Mouse (Mus musculus) stomach, adult 2 months (tissue): ENCODE results near the gene Defa36. TPM values are rescaled to one million over a fixed set of nuclear protein-coding genes. Genes with fewer than 3 reads are reported as not detected.

Source experiments
- polyA plus RNA-seq: library from polyadenylated mRNA; depleted of rRNA; stranded (reverse); fragments of >200 nt; gene quantifications from 2 replicates; pipeline ENCODE4 v1.2.3, GENCODE M21; 2012; rRNA removed

Defa36 gene
- not detected in 2 replicates for polyA plus RNA-seq

DNA sequence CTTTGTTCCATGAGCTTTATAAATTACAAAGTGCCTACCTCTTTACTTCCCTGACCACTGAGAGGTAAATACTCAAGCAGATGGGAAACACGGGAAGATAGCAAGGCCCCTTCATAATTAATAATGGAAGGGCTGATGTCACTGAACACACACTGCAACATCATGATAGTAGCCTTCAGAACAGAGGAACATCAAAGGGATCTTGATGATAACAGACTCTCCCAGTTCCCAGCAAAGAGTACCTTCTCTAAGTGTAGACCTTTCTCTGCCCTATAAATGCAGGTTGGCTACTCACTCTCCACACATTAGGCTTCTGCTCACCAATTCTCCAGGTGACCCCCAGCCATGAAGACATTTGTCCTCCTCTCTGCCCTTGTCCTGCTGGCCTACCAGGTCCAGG is at the start of gene Defa36:
Gene Defa36, plus strand, starts transcription at position 301 of the 400 bp plus-strand sequence.

DNA sequence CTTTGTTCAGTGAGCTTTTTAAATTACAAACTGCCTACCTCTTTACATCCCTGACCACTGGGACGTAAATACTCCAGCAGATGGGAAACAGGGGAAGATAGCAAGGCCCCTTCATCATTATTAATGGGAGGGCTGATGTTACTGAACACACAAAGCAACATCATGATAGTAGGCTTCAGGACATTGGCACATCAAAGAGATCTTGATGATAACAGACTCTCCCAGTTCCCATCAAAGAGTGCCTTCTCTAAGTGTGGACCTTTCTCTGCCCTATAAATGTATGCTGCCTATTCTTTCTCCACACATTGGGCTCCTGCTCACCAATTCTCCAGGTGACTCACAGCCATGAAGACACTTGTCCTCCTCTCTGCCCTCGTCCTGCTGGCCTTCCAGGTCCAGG is 49.0 kb upstream of the Defa36 start, which contains the start of gene Defa2:
Gene Defa2, plus strand, starts transcription at position 301 of the 400 bp plus-strand sequence.

DNA sequence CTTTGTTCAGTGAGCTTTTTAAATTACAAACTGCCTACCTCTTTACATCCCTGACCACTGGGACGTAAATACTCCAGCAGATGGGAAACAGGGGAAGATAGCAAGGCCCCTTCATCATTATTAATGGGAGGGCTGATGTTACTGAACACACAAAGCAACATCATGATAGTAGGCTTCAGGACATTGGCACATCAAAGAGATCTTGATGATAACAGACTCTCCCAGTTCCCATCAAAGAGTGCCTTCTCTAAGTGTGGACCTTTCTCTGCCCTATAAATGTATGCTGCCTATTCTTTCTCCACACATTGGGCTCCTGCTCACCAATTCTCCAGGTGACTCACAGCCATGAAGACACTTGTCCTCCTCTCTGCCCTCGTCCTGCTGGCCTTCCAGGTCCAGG is 35.7 kb upstream of the Defa36 start, which contains the start of gene Defa33:
Gene Defa33, plus strand, starts transcription at position 301 of the 400 bp plus-strand sequence.

DNA sequence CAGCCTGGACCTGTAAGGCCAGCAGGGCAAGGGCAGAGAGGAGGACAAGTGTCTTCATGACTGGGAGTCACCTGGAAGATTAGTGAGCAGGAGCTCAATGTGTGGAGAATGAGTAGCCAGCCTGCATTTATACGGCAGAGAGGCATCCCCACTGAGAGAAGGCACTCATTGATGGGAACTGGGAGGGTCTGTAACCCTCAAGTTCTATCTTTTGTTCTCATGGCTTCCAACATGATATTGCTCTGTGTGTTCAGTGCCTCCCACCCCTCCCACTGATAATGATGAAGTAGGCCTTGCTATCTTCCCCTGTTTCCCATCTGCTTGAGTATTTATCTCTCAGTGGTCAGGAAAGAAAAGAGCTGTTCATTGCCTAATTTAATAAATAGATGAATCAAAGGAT is 29.2 kb downstream of the Defa36 start, which contains the start of gene Gm7849:
Gene Gm7849, minus strand, starts transcription at position 101 of the 400 bp plus-strand sequence.

Other genes with a start within 250 kb of the Defa36 start
- gene Defa31, start 235.8 kb upstream of the Defa36 start, polyA plus RNA-seq: not detected in 2 replicates
- gene Gm15293, start 225.8 kb upstream of the Defa36 start, polyA plus RNA-seq: not detected in 2 replicates
- not detected in 2 replicates for gene Gm15292, start 177.7 kb upstream of the Defa36 start, polyA plus RNA-seq
- not detected in 2 replicates for gene Defa27, start 111.9 kb upstream of the Defa36 start, polyA plus RNA-seq
- gene Defa29, start 100.4 kb upstream of the Defa36 start, polyA plus RNA-seq: not detected in 2 replicates
- gene Defa2, start 48.9 kb upstream of the Defa36 start, polyA plus RNA-seq: not detected in 2 replicates
- not detected in 2 replicates for gene Defa33, start 35.6 kb upstream of the Defa36 start, polyA plus RNA-seq
- not detected in 2 replicates for gene Gm7849, start 29.1 kb downstream of the Defa36 start, polyA plus RNA-seq
- gene Defa20, start 81.8 kb downstream of the Defa36 start, polyA plus RNA-seq: not detected in 2 replicates
- not detected in 2 replicates for gene Defa32, start 101.6 kb downstream of the Defa36 start, polyA plus RNA-seq
- not detected in 2 replicates for gene Defa37, start 138.0 kb downstream of the Defa36 start, polyA plus RNA-seq
- gene Defa28, start 155.6 kb downstream of the Defa36 start, polyA plus RNA-seq: not detected in 2 replicates
- not detected in 2 replicates for gene Gm7861, start 167.1 kb downstream of the Defa36 start, polyA plus RNA-seq
- gene Defa26, start 190.8 kb downstream of the Defa36 start, polyA plus RNA-seq: not detected in 2 replicates
- not detected in 2 replicates for gene Defa17, start 228.4 kb downstream of the Defa36 start, polyA plus RNA-seq
- not detected in 2 replicates for gene Defa34, start 238.4 kb downstream of the Defa36 start, polyA plus RNA-seq